Mouse (Mus musculus) neural tube, embryonic 10.5 days (tissue): Measurements from ENCODE around the gene Olfr1506.
"Not testable (repeated sequence)": the region's sequence is repeated elsewhere in the genome, so short reads cannot be mapped to it uniquely, and the experiment has no call there.

Experiments used
- DNase-seq: peaks from one replicate; pipeline ENCODE4 v3.0.0-alpha.2; 2017; ENCODE audit warnings: low spot score; ENCODE audit errors: extremely low spot score

Gene Olfr1506

GRCm38 (mm10) chr2:90224393-90224792, at the start of gene Olfr1506:
Gene Olfr1506 (minus strand): TSS chr2:90224493.
- DNase-seq = not testable (repeated sequence)

- DNase-seq = no peak
These were observed 46.6 kb upstream of the Olfr1506 start, which contains the start of gene Olfr1271 for GRCm38 (mm10) chr2:90270932-90271331. Gene Olfr1271 (minus strand): TSS chr2:90271032.

DNA sequence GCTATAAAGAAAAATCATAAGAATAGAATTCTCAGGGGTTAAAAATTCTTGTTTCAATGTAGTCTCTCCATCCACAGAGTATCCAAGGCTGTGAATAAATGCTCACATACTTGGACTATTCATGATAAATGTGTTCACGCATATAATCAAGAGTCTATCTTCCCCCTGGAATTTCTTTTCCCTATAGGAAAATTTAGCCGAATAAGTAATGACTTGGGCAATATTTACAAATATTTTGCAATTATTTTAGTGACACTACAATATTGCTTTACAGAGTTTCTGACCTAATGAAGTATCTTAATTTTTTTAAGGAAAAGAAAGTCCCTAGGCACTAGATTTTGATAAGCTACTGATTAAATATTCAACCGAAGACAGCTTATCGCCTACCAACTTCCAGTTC, 33.2 kb upstream of the Olfr1506 start, which contains the start of gene Olfr142:
Gene Olfr142 (minus strand): TSS at position 101 of the 400 bp plus-strand sequence.
- DNase-seq = no peak

DNA sequence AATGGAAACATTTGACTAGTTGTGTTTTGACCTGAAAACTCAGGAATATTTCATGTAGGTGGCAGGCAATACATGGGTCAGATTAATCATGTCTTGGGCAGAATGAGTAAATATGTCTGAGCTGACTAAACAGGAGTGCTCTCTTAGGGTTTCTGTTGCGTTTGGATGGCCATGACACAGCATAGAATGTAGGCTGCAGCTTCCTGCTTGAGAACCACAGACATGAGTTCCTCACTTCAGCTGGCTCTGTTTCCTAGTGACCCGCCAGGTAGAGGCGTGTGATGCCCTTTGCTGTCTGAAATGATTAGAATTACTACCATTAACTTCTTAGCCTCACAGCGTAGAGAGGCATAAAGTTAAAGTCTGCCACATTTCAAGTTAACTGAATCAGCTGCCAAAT, 24.7 kb downstream of the Olfr1506 start:
- not testable (repeated sequence) for DNase-seq

DNA sequence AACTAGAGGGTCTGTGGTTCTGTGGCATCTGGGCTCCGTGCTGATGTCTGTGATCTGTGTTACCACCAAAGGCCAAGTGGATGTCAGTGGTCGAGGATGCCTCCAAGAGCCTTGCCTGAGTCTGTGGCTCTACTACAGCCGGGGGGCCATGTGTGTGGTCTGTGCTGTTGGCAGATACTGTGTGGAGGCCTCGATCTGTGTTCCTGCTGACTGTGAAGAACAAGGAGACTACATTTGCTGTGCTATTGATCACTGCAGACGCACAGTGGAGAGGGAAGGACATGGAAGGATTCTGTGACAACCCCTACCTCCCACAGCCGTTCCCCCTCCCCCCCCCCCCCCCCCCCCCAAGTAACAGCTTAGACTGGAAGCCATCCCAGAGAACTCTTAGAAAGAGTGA, 29.0 kb downstream of the Olfr1506 start:
- not testable (repeated sequence) for DNase-seq

DNA sequence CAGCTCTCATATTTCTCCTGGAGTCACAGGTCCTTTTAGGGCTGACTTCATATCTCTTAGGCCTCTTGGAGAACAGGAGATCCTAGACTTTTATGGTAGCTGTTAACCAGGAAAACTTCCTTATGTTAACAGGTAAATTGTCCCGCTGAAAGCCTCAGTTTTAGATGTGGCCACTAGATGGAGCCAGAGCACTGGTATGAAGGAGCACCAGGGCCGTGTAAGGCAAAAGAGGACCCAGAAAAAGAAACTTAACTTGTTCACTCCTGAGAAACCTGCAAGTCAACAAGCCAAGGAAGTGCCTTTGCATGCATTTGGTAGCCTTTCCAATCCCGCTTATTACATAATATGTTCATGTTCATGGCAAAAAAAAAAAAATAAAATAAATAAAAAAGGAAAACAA, 29.5 kb downstream of the Olfr1506 start:
- DNase-seq = not testable (repeated sequence)

DNA sequence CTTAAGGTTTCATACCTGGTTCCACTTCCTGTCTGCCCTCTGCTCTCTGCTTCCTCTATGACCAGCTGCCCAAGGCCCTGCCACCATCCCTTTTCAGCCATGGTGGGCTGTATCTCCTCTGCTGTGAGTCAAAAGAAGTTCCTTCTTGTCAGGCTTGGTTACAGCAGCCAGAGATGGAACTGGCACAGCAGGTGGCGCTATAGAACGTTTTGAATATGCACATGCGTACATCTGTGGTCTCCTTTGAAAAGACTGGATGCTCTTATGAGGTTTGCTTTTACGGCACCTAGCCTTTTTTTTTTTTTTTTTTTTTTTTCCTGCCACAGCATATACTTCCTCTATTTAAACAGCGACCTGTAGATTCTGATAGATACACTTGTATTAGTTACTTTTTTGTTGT, 37.2 kb downstream of the Olfr1506 start:
- not testable (repeated sequence) for DNase-seq

DNA sequence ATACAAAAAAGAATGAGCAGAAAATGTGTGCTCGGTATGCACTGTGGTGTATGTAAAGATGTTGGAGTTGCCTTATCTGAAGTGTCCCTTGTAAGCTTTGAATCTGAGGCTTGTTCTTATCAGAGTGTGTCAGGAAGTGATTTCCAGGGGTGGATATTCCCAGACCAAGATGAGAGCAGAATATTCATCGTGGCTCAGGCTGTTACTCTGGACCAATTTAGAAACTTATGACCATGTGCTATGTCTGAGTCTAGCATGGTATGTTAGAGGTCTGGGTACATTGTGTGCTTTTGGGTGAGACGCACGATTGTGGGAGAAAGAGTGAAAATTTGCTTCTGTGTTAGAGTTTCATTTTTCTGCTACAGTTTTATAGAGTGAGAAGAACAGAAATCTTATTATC, 38.2 kb downstream of the Olfr1506 start:
- not testable (repeated sequence) for DNase-seq
